Mouse (Mus musculus) liver, embryonic 16.5 days (tissue): Measurements from ENCODE around the gene Mamdc2. TPM values are rescaled to one million over a fixed set of nuclear protein-coding genes. Genes with fewer than 3 reads are reported as not detected.
"Not testable (repeated sequence)": the region's sequence is repeated elsewhere in the genome, so short reads cannot be mapped to it uniquely, and the experiment has no call there.

Experiments used
- ATAC-seq: fragments of 200-750 bp; cut with Nextera tagmentation; 2 replicates; pipeline ENCODE4 v1.8.0; 2017; ENCODE audit warnings: low read depth, mild to moderate bottlenecking, moderate number of reproducible peaks, moderate library complexity
- H3K27ac ChIP-seq: fragments of 300-500 bp; sonication (generic); 2 replicates; pipeline ENCODE4 v1.5.1; 2014; ENCODE audit warnings: mild to moderate bottlenecking, low read length
- H3K27me3 ChIP-seq: fragments of 300-500 bp; sonication (generic); 2 replicates; pipeline ENCODE4 v1.6.1; 2014; ENCODE audit warnings: low read depth, low read length, mixed read lengths; ENCODE audit not compliant: control insufficient read depth, insufficient read depth
- H3K36me3 ChIP-seq: fragments of 300-500 bp; sonication (generic); 2 replicates; pipeline ENCODE4 v1.6.1; 2014; ENCODE audit warnings: mild to moderate bottlenecking; ENCODE audit not compliant: control insufficient read depth, insufficient read depth
- H3K4me1 ChIP-seq: fragments of 300-500 bp; sonication (generic); 2 replicates; pipeline ENCODE4 v1.6.1; 2014; ENCODE audit warnings: low read depth, low read length, mixed read lengths; ENCODE audit not compliant: control insufficient read depth
- H3K4me2 ChIP-seq: fragments of 300-500 bp; sonication (generic); 2 replicates; pipeline ENCODE4 v1.6.1; 2014; ENCODE audit warnings: low read depth, low read length, mixed read lengths
- H3K4me3 ChIP-seq: fragments of 300-500 bp; sonication (generic); 2 replicates; pipeline ENCODE4 v1.5.1; 2014; ENCODE audit warnings: low read depth, mild to moderate bottlenecking, low read length
- H3K9ac ChIP-seq: fragments of 300-500 bp; sonication (generic); 2 replicates; pipeline ENCODE4 v1.6.1; 2014; ENCODE audit warnings: low read depth, low read length
- H3K9me3 ChIP-seq: fragments of 300-500 bp; sonication (generic); replicated peaks from 2 replicates; pipeline ENCODE4 v1.6.1; 2016; ENCODE audit warnings: low read length; ENCODE audit not compliant: control insufficient read depth
- WGBS: fragments of 180-500 bp; shearing (Covaris S2); extraction: QIAGEN DNeasy Blood & Tissue Kit; methylation state at CpG from one replicate; pipeline ENCODE4 v1.1.7; 2014; ENCODE audit not compliant: insufficient replicate concordance; 5-methylcytosine and 5-hydroxymethylcytosine counted together
- polyA plus RNA-seq: library from polyadenylated mRNA; unstranded; fragments of >200 nt; fragmentation: Nextera tagmentation; extraction: Ambion mirVana; gene quantifications from 2 replicates; pipeline ENCODE4 v1.2.1, GENCODE M21; 2015

Gene Mamdc2
- polyA plus RNA-seq, 1 experiment from 2014 or later: 0.46 TPM

DNA sequence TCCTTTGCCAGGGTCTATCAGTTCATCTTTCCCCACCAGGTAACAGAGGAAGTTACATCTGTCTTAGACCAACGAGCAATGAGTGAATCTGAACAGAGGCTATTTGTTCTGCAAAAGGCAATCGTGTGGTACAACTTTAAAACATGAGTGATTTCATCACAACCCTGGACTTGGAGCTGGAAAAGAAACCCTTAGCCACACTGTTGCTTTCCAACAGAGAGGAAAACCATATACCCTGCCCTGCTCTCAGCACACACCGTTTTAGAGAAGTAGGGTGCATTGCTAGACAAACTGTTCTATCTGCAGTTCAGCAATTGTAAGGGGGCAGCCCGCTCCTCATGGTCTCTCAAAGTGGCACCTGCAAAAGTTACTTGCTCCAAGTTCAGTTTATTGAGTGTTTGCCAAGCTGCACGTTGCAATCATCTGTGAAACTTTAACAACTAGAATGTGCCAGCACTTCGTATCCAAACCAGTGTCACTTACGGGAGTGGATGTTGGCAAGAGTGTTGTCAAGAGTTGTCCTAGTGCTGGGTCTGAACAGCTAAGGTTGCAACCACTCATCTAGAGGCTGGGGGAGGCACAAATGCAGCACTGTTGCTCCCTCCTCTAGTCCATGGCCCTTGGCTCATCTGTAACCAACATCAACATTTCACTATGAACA is 37.8 kb upstream of the Mamdc2 start:
- Histone ChIP-seq H3K36me3 (no peaks in the 10 kb centered on the region), H3K4me3 (no peak overlapping the region), H3K9ac (no peak overlapping the region), H3K9me3 (no peaks in the 10 kb centered on the region), H3K27me3 (no peaks in the 10 kb centered on the region), H3K27ac (no peak overlapping the region), H3K4me2 (no peak overlapping the region), H3K4me1 (no peaks in the 10 kb centered on the region)
- WGBS: 46% methylated on average over 7 of the region's 7 CpGs
- no peak for ATAC-seq

DNA sequence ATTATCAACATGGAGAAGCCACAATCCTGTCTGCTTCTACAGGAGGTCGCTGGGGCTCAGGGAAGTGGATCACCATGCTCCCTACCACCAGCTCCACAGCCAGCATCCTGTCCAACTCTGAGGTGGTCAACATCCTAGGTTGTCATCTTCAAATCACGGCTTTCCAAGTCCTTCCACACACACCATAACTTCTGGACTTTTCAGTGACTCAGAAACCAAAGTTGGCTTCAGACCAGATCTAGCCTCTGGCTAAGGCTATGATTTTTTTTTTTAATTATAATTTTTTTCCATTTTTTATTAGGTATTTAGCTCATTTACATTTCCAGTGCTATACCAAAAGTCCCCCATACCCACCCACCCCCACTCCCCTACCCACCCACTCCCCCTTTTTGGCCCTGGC is 34.3 kb upstream of the Mamdc2 start:
- not testable (repeated sequence) for H3K9ac ChIP-seq, H3K4me3 ChIP-seq, H3K27me3 ChIP-seq, H3K4me2 ChIP-seq, H3K9me3 ChIP-seq, H3K27ac ChIP-seq, H3K36me3 ChIP-seq, ATAC-seq, H3K4me1 ChIP-seq
- WGBS: 51% methylated on average over 2 of the region's 2 CpGs

DNA sequence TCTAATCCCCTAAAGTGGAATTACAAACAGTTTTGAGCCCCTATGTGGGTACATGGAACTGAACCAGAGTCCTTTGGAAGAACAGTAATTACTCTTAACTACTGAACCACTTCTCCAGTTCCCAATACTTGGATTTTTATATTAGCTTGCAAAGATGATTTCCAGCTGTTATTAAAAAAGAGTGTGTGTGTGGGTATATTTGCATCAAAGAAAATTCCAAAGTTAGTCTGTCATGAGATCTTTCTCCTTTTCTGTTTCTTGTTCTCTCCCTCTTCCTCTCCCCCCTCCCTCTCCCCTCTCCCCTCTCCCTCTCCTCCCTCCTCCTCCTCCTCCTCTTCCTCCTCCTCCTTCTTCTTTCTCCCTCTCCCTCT is 31.3 kb upstream of the Mamdc2 start:
- Histone ChIP-seq H3K9me3 (no peaks in the 10 kb centered on the region), H3K4me2 (no peak overlapping the region), H3K4me1 (no peaks in the 10 kb centered on the region), H3K27ac (no peak overlapping the region), H3K9ac (no peak overlapping the region), H3K27me3 (no peaks in the 10 kb centered on the region), H3K36me3 (no peaks in the 10 kb centered on the region), H3K4me3 (no peak overlapping the region)
- no peak for ATAC-seq

DNA sequence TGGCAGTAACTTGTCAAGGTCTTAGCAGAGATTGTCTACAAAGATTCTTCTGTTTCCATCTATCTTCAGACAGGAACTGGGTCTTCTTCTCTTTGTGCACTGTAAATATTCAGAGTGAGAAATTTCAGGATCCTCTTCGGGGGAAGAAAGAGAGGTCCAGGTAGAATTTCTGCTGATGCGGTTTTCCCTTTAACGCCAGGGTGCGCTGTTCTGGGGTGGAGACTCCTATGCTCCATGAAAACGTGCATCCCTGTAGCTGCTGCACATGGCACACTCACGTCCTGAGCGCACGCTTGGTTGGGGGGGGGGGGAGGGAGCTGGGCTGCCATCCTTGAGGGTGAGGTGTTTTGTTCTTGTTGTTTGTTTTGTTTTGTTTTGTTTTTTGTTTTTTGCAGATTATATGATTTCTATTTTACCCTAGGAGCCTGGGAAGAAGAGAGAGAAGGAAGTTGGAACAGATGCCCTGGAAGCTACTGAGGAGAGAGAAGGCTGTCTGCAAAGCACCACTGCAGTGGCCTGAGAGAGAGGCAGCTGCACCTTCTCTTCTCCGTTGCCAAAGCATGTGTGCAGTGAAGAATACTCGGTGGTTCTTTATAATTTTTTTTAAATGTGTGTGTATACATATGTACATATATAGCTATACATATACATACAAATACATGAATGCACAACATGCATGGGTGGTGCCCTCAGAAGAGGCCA is 30.8 kb upstream of the Mamdc2 start:
- 16% methylated on average over 10 of the region's 10 CpGs for WGBS
- H3K36me3 ChIP-seq: no peaks in the 10 kb centered on the region
- ATAC-seq: no peak
- no peak overlapping the region for H3K4me2 ChIP-seq
- no peak overlapping the region for H3K27ac ChIP-seq
- no peak overlapping the region for H3K9ac ChIP-seq
- H3K4me3 ChIP-seq: no peak overlapping the region
- H3K4me1 ChIP-seq: no peaks in the 10 kb centered on the region
- H3K9me3 ChIP-seq: no peaks in the 10 kb centered on the region
- no peaks in the 10 kb centered on the region for H3K27me3 ChIP-seq

DNA sequence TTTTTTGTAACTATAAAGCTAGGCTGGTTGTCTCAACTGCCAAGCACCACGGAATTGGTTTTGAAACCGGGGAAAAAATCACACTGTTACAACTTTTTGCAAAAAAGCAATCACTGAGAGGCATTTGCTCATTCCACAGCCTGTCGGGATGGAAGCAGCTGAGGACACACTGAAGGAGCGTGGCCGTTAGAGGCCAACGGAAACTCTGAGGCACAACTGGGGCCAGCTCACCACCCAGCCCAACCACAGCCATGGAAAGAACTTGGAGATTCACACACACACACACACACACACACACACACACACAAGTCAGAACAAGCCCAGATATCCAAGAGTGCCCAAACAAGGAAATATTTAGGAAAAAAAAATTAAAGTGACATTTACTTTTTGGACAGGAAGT is 29.6 kb upstream of the Mamdc2 start:
- Histone ChIP-seq H3K4me1 (no peaks in the 10 kb centered on the region), H3K4me2 (no peak overlapping the region), H3K9me3 (no peaks in the 10 kb centered on the region), H3K9ac (no peak overlapping the region), H3K27me3 (no peaks in the 10 kb centered on the region), H3K36me3 (no peaks in the 10 kb centered on the region), H3K4me3 (no peak overlapping the region), H3K27ac (no peak overlapping the region)
- no peak for ATAC-seq
- WGBS: 33% methylated on average over 6 of the region's 6 CpGs

DNA sequence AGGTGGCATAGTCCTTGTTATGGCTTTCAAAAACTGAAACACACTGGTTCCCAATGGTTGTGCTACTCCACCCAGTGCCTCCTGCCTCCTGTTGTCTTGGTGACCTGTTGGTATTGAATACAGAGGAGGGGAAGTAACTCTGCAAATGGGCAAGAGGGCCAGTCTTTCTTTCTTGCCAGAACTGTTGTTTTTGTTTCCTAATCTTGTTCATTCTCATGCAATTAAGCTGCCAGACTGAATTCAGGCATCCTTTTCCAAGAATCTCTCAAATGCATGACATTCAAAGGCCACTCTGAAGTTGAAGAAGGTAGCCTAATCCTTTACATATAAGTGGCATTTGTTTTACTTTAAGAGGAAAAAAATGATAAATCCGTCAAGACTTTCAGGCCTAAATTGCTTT is 19.6 kb upstream of the Mamdc2 start:
- Histone ChIP-seq H3K4me2 (no peak overlapping the region), H3K27me3 (no peaks in the 10 kb centered on the region), H3K9me3 (no peaks in the 10 kb centered on the region), H3K36me3 (no peaks in the 10 kb centered on the region), H3K4me1 (no peaks in the 10 kb centered on the region), H3K9ac (no peak overlapping the region), H3K27ac (no peak overlapping the region), H3K4me3 (no peak overlapping the region)
- ATAC-seq: no peak
- WGBS: 57% methylated on average over 1 of the region's 1 CpGs

DNA sequence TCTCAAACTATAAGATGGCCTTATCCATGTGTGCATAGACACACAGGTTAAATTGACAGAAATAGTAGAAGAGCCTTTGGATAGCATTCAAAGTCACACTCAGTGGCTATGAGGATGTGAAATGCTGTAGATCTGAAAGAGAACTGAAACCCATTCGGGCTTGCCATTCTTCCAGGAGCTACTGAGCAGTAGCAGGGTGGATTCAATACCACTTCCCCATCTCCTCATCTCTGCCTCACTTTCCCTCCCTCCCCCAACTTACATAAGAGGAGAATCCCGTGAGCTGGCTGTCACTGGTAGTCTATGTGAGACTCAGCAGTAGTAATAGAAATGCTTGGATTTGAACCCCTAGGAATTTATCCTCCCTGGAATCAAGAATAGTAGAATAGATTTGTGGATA is 18.8 kb upstream of the Mamdc2 start:
- 35% methylated on average over 2 of the region's 2 CpGs for WGBS
- H3K9ac ChIP-seq: no peak overlapping the region
- no peak overlapping the region for H3K4me2 ChIP-seq
- H3K36me3 ChIP-seq: no peaks in the 10 kb centered on the region
- H3K27me3 ChIP-seq: no peaks in the 10 kb centered on the region
- no peaks in the 10 kb centered on the region for H3K4me1 ChIP-seq
- ATAC-seq: no peak
- H3K27ac ChIP-seq: no peak overlapping the region
- H3K9me3 ChIP-seq: no peaks in the 10 kb centered on the region
- H3K4me3 ChIP-seq: no peak overlapping the region

DNA sequence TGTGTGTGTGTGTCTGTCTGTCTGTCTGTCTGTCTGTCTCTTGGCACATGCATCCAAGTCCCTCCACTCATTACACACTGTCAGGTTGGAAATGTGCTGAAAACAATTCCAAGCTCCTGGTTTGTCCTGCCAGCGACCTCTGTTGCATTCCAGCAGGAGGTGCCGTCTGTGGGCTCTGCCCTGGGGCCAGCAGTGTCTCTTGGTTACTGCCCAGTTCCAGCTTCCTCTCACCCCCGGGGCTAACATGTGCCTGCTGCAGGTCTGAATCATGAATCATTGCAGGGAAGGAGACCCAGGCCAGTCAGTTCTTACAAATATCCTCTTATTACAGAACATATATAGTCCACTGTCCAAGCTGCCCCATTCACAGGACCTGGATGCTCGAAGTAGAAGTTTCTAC is 9.2 kb upstream of the Mamdc2 start:
- WGBS: 20% methylated on average over 4 of the region's 4 CpGs
- Histone ChIP-seq H3K4me1 (no peaks in the 10 kb centered on the region), H3K9ac (no peak overlapping the region), H3K4me2 (no peak overlapping the region), H3K9me3 (no peaks in the 10 kb centered on the region), H3K27me3 (no peaks in the 10 kb centered on the region), H3K36me3 (no peaks in the 10 kb centered on the region), H3K27ac (no peak overlapping the region), H3K4me3 (no peak overlapping the region)
- ATAC-seq: no peak

DNA sequence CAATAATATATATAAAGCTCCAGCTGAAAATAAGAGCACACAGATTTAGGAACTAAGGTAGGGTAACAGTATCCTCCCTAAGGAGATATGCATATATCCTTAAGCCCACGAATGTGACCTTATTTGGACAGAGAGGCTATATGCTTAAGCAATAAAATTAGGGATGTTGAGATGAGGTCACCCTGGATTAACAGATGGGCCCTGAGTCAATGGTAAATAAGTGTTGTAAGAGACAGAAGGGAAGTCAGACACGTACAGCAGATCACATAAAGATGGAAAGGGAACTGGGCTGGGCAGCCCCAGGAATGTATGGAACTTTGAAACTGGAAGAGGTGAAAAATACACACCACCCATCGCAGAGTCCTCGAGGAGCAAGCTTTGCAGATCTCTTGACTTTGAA is 3.1 kb upstream of the Mamdc2 start:
- no peaks in the 10 kb centered on the region for H3K36me3 ChIP-seq
- ATAC-seq: no peak
- no peaks in the 10 kb centered on the region for H3K9me3 ChIP-seq
- H3K27ac ChIP-seq: no peak overlapping the region
- no peaks in the 10 kb centered on the region for H3K4me1 ChIP-seq
- H3K27me3 ChIP-seq: no peaks in the 10 kb centered on the region; the same call in 1 of the 2 replicates
- no peak overlapping the region for H3K4me2 ChIP-seq
- 43% methylated on average over 4 of the region's 4 CpGs for WGBS
- H3K4me3 ChIP-seq: no peak overlapping the region
- no peak overlapping the region for H3K9ac ChIP-seq
